In genomic region chr13:35905378-35905777, GRCm38 (mm10) we compare ENCODE assay signal across 8 mouse cellular contexts. TPM values are rescaled to one million over a fixed set of nuclear protein-coding genes. Genes with fewer than 3 reads are reported as not detected.
A peak's percentile ranks its signal among the peaks of the same experiment; 100 is the strongest.
DNase-seq lines count a peak whose midpoint lies in the region; ATAC-seq lines count a peak whose summit lies in the region.

No protein-coding gene starts in this region.

- peak overlapping the region; percentile 67 for H3K4me3 ChIP-seq in intestine, embryonic 14.5 days (ENCODE audit: low read depth, low read length)

- no peaks in the 10 kb centered on the region for H3K27me3 ChIP-seq in intestine, embryonic 14.5 days (replicated peaks; ENCODE audit: control insufficient read depth, insufficient read depth, low read length)

- H3K36me3 ChIP-seq in intestine, embryonic 14.5 days (ENCODE audit: control insufficient read depth, insufficient read depth, low read length) = no peaks in the 10 kb centered on the region

- 3% methylated on average over 13 of the region's 13 CpGs for WGBS in intestine, embryonic 14.5 days

- no peak overlapping the region for H3K27ac ChIP-seq in intestine, embryonic 14.5 days (ENCODE audit: low read depth)

- H3K9ac ChIP-seq in intestine, embryonic 14.5 days (ENCODE audit: low read length) = peak overlapping the region; percentile 60

- H3K4me2 ChIP-seq in intestine, embryonic 14.5 days (ENCODE audit: low read length) = peak overlapping the region; percentile 77

- no peaks in the 10 kb centered on the region for H3K4me1 ChIP-seq in intestine, embryonic 14.5 days (replicated peaks; ENCODE audit: control insufficient read depth, insufficient read depth, low read length)

- ATAC-seq in intestine, embryonic 14.5 days (replicated peaks; ENCODE audit: low FRiP score, low TSS enrichment, low read depth) = no peak
- ATAC-seq in megakaryocyte-erythroid progenitor cell, adult 5-6 weeks (replicated peaks; ENCODE audit: low FRiP score, low TSS enrichment, poor library complexity, severe bottlenecking) = 0 out of 2 replicates have a peak, but pooled peaks have one; percentile 17
- no peak for ATAC-seq in activated CD4-positive, CD25-positive, alpha-beta regulatory T cell, adult 4 months

- no peaks in the 10 kb centered on the region for H3K9me3 ChIP-seq in intestine, embryonic 14.5 days (ENCODE audit: control insufficient read depth, low read length)

- peak; percentile 9 for DNase-seq in adrenal gland, postnatal 14 days
- DNase-seq in adrenal gland, adult 2 months = no peak
- peak; percentile 28 to 39 for DNase-seq in right cerebral cortex, postnatal 10 days (ENCODE audit: low spot score in 2 of 2)
- no peak for DNase-seq in right cerebral cortex, adult 18-20 months
- DNase-seq in intestine, embryonic 14.5 days (ENCODE audit: low spot score) = no peak
- DNase-seq in urinary bladder, postnatal 14 days (ENCODE audit: low spot score) = no peak

RNA-seq across cellular contexts. Expression of gene Rpp40, which starts 0.8 kb away (rescaled TPM):
- 12.8 and 14.8 TPM in 2 replicates for total RNA-seq in adrenal gland, postnatal 14 days (2021)
- total RNA-seq in adrenal gland, adult 2 months (2021) = 10 to 100 TPM; 17.9 to 18.3 TPM
- 3.9 and 4.2 TPM in 2 replicates for polyA plus RNA-seq in adrenal gland, adult 2 months (2012; rRNA removed)
- 29.1 and 33.6 TPM in 2 replicates for polyA plus RNA-seq in intestine, embryonic 14.5 days (2014; fragmentation: Nextera tagmentation; extraction: Ambion mirVana)
- 22.2 and 34.4 TPM in 2 replicates for total RNA-seq in megakaryocyte-erythroid progenitor cell, adult 5-6 weeks (2014; fragmentation: Nextera tagmentation)
- 19.7 and 21.8 TPM in 2 replicates for total RNA-seq in megakaryocyte-erythroid progenitor cell, adult 5-6 weeks (2017)
- 10 to 100 TPM in 1 of 2 experiments, 1 to 10 TPM in 1; 7.5 to 11.6 TPM for polyA plus RNA-seq in activated CD4-positive, CD25-positive, alpha-beta regulatory T cell, adult 4 months (2017; shearing (Covaris generic))

RNA-seq across cellular contexts. Expression of gene Ppp1r3g, which starts 53.3 kb away (rescaled TPM):
- 0.26 and 0.82 TPM in 2 replicates for total RNA-seq in adrenal gland, postnatal 14 days (2021)
- 1 to 10 TPM in 1 of 2 experiments, under 1 TPM in 1; 0.58 to 2.1 TPM for total RNA-seq in adrenal gland, adult 2 months (2021)
- polyA plus RNA-seq in adrenal gland, adult 2 months (2012; rRNA removed) = 0.10 and 0.27 TPM in 2 replicates
- polyA plus RNA-seq in intestine, embryonic 14.5 days (2014; fragmentation: Nextera tagmentation; extraction: Ambion mirVana) = 0.96 and 1.6 TPM in 2 replicates
- total RNA-seq in megakaryocyte-erythroid progenitor cell, adult 5-6 weeks (2014; fragmentation: Nextera tagmentation) = not detected in 2 replicates
- total RNA-seq in megakaryocyte-erythroid progenitor cell, adult 5-6 weeks (2017) = not detected in 2 replicates
- polyA plus RNA-seq in activated CD4-positive, CD25-positive, alpha-beta regulatory T cell, adult 4 months (2017; shearing (Covaris generic)) = not detected

Comparison
In these comparisons a context has a peak if more than half of its experiments do, and no peak if none do; other contexts are left out.
1. DNase-seq: peak in adrenal gland, postnatal 14 days (single experiment) and right cerebral cortex, postnatal 10 days (2 of 2); none in adrenal gland, adult 2 months (single experiment), right cerebral cortex, adult 18-20 months (single experiment), intestine, embryonic 14.5 days (single experiment) and urinary bladder, postnatal 14 days (single experiment).